Mouse (Mus musculus) ES-E14 (cell line): ENCODE results near the gene Iqgap2. TPM values are rescaled to one million over a fixed set of nuclear protein-coding genes. Genes with fewer than 3 reads are reported as not detected.

Experiments
- DNase-seq: peaks from one replicate; pipeline ENCODE4 v3.0.0-alpha.2; 2013; ENCODE audit warnings: low read depth, low spot score
- H3K27ac ChIP-seq: 2 replicates; pipeline ENCODE4 v1.5.1; 2012; ENCODE audit warnings: low read depth, mild to moderate bottlenecking, low read length, moderate library complexity, mixed read lengths; ENCODE audit not compliant: poor library complexity, insufficient read depth, severe bottlenecking
- H3K36me3 ChIP-seq: 2 replicates; pipeline ENCODE4 v1.6.1; 2012; ENCODE audit warnings: mild to moderate bottlenecking, low read length, moderate library complexity, mixed read lengths; ENCODE audit not compliant: control insufficient read depth, poor library complexity, insufficient read depth, severe bottlenecking
- H3K4me1 ChIP-seq, 2 experiments: fragments of 150-350 bp in 1 of 2; sonication (generic) in 1 of 2; 2 replicates each; pipeline ENCODE4 v1.6.1; 2012; ENCODE audit warnings: low read length in 2 of 2, mild to moderate bottlenecking in 1 of 2, mixed read lengths in 1 of 2; ENCODE audit not compliant: control insufficient read depth in 2 of 2, insufficient read depth in 2 of 2, poor library complexity in 1 of 2
- H3K4me3 ChIP-seq, 2 experiments: fragments of 150-350 bp in 1 of 2; sonication (generic) in 1 of 2; 2 replicates each; pipeline ENCODE4 v1.5.1; 2012; ENCODE audit warnings: low read length in 2 of 2, low read depth in 1 of 2, mild to moderate bottlenecking in 1 of 2, mixed read lengths in 1 of 2; ENCODE audit not compliant: insufficient read depth in 1 of 2, poor library complexity in 1 of 2, severe bottlenecking in 1 of 2
- H3K9ac ChIP-seq: 2 replicates; pipeline ENCODE4 v1.6.1; 2012; ENCODE audit warnings: low read depth, mild to moderate bottlenecking, low read length, mixed read lengths; ENCODE audit not compliant: poor library complexity, insufficient read depth, severe bottlenecking
- H3K9me3 ChIP-seq: fragments of 150-350 bp; sonication (generic); 2 replicates; pipeline ENCODE4 v1.6.1; 2012; ENCODE audit warnings: low read depth, mild to moderate bottlenecking, low read length; ENCODE audit not compliant: control insufficient read depth, insufficient read depth
- CHD2 ChIP-seq: IDR thresholded peaks from 2 replicates; pipeline ENCODE4 v1.6.1; 2014; ENCODE audit warnings: mild to moderate bottlenecking, low read depth, low read length, inconsistent platforms
- HCFC1 ChIP-seq: IDR thresholded peaks from 2 replicates; pipeline ENCODE4 v1.6.1; 2012; ENCODE audit warnings: low read length, inconsistent platforms, borderline replicate concordance; ENCODE audit not compliant: insufficient read depth
- MAFK ChIP-seq: IDR thresholded peaks from 2 replicates; pipeline ENCODE4 v1.6.1; 2014; ENCODE audit warnings: mild to moderate bottlenecking, low read depth, low read length, inconsistent platforms; ENCODE audit not compliant: insufficient read depth
- ZC3H11A ChIP-seq: IDR thresholded peaks from 2 replicates; pipeline ENCODE4 v1.6.1; 2012; ENCODE audit warnings: low read depth, mild to moderate bottlenecking, inconsistent platforms, low read length, borderline replicate concordance
- ZNF384 ChIP-seq: IDR thresholded peaks from 2 replicates; pipeline ENCODE4 v1.6.1; 2012; ENCODE audit warnings: low read depth, low read length, inconsistent platforms
- in situ Hi-C, 2 experiments: fragments of 600-800 bp; cut with MboI; formaldehyde crosslinking; loops; one replicate each; pipeline ENCODE4 v1.15.1; 2025; ENCODE audit warnings: low sequenced_read_pairs in 2 of 2, inconsistent platforms in 1 of 2; ENCODE audit not compliant: unreplicated experiment in 2 of 2
- total RNA-seq: library from RNA; depleted of rRNA; stranded (reverse); fragments of 300-350 nt; gene quantifications from 2 replicates; pipeline ENCODE4 v1.2.3, GENCODE M21; 2012

Iqgap2 gene
- total RNA-seq, 1 experiment, result 15.0 TPM

DNA sequence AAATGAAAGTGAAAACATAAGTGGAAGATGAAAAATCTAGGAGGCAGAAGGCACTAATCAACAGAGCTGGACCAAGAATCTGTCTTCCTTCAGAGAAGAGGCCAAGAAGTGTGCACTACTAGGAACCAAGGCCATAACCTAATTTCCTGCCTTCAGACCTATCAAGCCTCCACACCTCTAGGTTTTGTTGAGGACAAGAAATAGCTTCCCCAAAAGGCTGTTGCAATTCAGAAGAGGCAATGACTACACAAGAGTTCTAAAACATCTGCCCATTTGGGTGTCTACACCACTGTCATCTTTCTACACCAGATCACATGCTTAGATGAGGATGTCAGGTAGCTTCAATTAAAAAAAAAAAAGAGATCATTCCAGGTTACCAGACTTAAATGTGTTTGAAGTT is 179.7 kb downstream of the Iqgap2 start:
- in situ Hi-C loops, result no loop called here

DNA sequence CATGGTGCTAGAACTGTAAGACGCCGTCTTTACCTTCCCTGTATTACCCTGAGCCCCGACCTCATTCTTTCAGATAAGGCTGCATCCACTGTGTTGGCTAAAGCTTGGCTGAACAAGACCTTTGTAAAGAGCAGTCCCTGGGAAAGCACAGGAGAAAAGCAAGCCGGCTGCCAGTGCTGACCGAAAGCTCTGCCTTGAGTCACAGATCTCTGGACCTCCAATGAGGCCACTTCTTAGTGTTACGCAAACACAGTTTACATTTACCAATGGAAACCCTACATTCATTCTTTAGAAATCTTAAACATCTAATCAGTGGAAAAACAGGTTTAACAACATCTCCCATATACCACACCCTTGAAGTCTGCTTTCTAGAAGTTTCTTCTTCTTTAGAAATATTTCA is 186.1 kb downstream of the Iqgap2 start:
- no peak for TF ChIP-seq CHD2
- no peak for TF ChIP-seq ZC3H11A
- no peak for TF ChIP-seq HCFC1
- TF ChIP-seq ZNF384, result no peak
- no peak for TF ChIP-seq MAFK
- no peaks in the 10 kb centered on the region for H3K9me3 ChIP-seq
- in situ Hi-C loops, result no loop called here
- H3K27ac ChIP-seq, result no peak overlapping the region
- DNase-seq, result no peak
- no peak overlapping the region for H3K9ac ChIP-seq
- H3K4me1 ChIP-seq, result no peaks in the 10 kb centered on the region
- no peaks in the 10 kb centered on the region for H3K36me3 ChIP-seq
- H3K4me3 ChIP-seq, result no peak overlapping the region

More for the DNA sequence above, 179.7 kb downstream of the Iqgap2 start:
- Histone ChIP-seq H3K9me3 (no peaks in the 10 kb centered on the region), H3K9ac (no peak overlapping the region), H3K27ac (no peak overlapping the region), H3K36me3 (no peaks in the 10 kb centered on the region), H3K4me1 (no peaks in the 10 kb centered on the region), H3K4me3 (no peak overlapping the region)
- TF ChIP-seq CHD2 (no peak), ZC3H11A (no peak), MAFK (no peak), HCFC1 (no peak), ZNF384 (no peak)
- DNase-seq, result no peak

DNA sequence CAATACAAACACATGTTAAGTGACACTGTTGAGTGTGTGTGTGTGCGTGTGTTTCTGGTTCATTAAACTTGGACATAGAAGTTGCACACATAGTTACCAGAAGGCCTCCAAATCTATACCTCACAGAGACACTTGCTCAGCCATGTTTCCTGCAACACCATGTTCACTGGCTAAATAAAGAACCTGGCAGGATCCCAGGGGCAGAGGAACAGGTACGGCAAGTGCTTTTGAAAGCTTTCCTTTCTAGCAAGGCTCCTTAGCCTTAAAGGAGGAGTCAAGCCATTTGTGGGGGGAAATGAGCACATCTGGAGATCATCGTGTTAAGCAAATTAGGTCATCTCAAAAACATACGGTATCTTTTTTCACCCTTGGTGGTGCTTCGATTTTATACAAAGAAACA is 188.3 kb downstream of the Iqgap2 start:
- Histone ChIP-seq H3K4me1 (no peaks in the 10 kb centered on the region), H3K9me3 (no peaks in the 10 kb centered on the region), H3K27ac (no peak overlapping the region), H3K4me3 (no peak overlapping the region), H3K9ac (no peak overlapping the region), H3K36me3 (no peaks in the 10 kb centered on the region)
- in situ Hi-C loops, result no loop called here
- DNase-seq, result no peak
- TF ChIP-seq MAFK, result no peak
- TF ChIP-seq ZNF384, result no peak
- TF ChIP-seq HCFC1, result no peak
- no peak for TF ChIP-seq ZC3H11A
- no peak for TF ChIP-seq CHD2

DNA sequence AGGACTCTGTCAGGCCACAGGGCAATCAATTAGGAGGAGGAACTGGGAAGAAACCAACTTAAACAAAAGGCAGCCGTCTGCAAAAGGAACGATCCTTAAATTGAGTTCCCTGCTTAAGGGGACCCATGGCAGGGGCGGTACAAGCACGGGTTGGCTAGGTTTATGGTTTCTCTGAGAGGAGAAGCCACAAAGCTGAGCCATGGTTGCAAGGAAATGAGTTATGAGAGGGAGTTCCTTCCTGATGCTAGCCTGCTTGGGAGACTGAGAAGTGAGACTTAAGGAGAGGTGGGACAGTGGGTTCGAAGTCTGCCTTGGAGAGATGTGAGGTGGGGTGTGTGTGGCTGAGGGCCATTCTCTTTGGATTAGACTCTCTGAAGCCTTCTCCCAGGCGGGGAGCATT is 193.8 kb downstream of the Iqgap2 start:
- in situ Hi-C loops, result no loop called here
- TF ChIP-seq HCFC1 (no peak), ZNF384 (no peak)
- Histone ChIP-seq H3K4me3 (no peak overlapping the region), H3K4me1 (no peaks in the 10 kb centered on the region), H3K36me3 (no peaks in the 10 kb centered on the region), H3K9ac (no peak overlapping the region), H3K9me3 (no peaks in the 10 kb centered on the region), H3K27ac (no peak overlapping the region)
- DNase-seq, result no peak

DNA sequence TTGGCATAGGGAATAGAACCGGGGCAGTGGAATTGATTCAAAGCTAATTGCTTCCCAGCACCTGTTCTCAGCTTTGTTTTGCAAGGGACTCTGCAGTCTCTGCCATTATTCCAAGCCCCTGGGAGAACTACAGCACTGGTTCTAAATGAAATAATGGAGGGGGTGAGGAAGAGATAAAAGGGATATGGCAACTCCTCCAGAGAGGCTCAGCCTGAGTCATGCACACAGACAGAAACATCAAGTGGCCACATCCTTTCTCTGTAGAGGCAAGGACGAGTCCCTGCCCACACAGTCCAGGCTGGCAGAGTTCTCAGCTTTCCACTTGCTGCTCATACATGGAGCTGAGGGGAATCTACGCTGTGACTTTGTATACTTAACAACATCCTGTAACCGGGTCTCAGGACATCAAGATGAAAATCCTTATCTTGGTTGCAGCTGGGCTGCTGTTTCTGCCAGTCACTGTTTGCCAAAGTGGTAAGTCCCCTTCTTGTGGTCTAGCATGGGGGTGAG is 195.0 kb downstream of the Iqgap2 start, which contains the start of gene F2rl2:
TSS of gene F2rl2 (plus strand) at position 200 of the 510 bp plus-strand sequence.
- Histone ChIP-seq H3K4me3 (peak within 1 kb of the TSS in 1 of 2 experiments; percentile 7; a peak in 1 of 4 replicates), H3K27ac (no peak within 1 kb of the TSS), H3K36me3 (no peaks in the 10 kb centered on the region), H3K9me3 (no peaks in the 10 kb centered on the region), H3K9ac (no peak within 1 kb of the TSS), H3K4me1 (no peaks in the 10 kb centered on the region)
- DNase-seq, result peak; percentile 8
- in situ Hi-C loops, result no loop called here
- no peak for TF ChIP-seq MAFK
